Mouse (Mus musculus): ENCODE results near the gene Mapt.

- no peak for TF ChIP-seq CTCF (IDR thresholded peaks at IDR 0.05; ENCODE audit: borderline replicate concordance, insufficient read depth, low read depth, low read length)
- no peak for TF ChIP-seq POLR2A (IDR thresholded peaks at IDR 0.05; ENCODE audit: borderline replicate concordance, insufficient read depth, low read length)
These were observed 71.4 kb downstream of the Mapt start for GRCm38 (mm10) chr11:104302628-104303027.
